Mouse (Mus musculus) forebrain, embryonic 13.5 days (tissue): ENCODE measurements at regions not wholly inside any gene's neighbourhood (a gene's known extent, or its start where the extent isn't known, plus 50 kb on each side); places are given as distances from the start of the nearest gene placed in this dataset.

ENCODE experiments used
- ATAC-seq: fragments of 200-750 bp; cut with Nextera tagmentation; 2 replicates; pipeline ENCODE4 v1.8.0; 2017
- H3K27ac ChIP-seq: fragments of 300-500 bp; sonication (generic); 2 replicates; pipeline ENCODE4 v1.5.1; 2015; ENCODE audit warnings: inconsistent platforms, mild to moderate bottlenecking, moderate library complexity
- H3K27me3 ChIP-seq: fragments of 300-500 bp; sonication (generic); 2 replicates; pipeline ENCODE4 v1.6.1; 2015; ENCODE audit warnings: mild to moderate bottlenecking, inconsistent platforms
- H3K36me3 ChIP-seq: fragments of 300-500 bp; sonication (generic); 2 replicates; pipeline ENCODE4 v1.6.1; 2015; ENCODE audit warnings: mild to moderate bottlenecking, inconsistent platforms; ENCODE audit not compliant: poor library complexity, severe bottlenecking
- H3K4me1 ChIP-seq: fragments of 300-500 bp; sonication (generic); 2 replicates; pipeline ENCODE4 v1.6.1; 2015; ENCODE audit warnings: inconsistent platforms
- H3K4me2 ChIP-seq: fragments of 300-500 bp; sonication (generic); 2 replicates; pipeline ENCODE4 v1.6.1; 2015; ENCODE audit warnings: inconsistent platforms, mild to moderate bottlenecking, moderate library complexity
- H3K4me3 ChIP-seq: fragments of 300-500 bp; sonication (generic); 2 replicates; pipeline ENCODE4 v1.5.1; 2015; ENCODE audit warnings: mild to moderate bottlenecking, inconsistent platforms
- H3K9ac ChIP-seq: fragments of 300-500 bp; sonication (generic); 2 replicates; pipeline ENCODE4 v1.6.1; 2015; ENCODE audit warnings: mild to moderate bottlenecking, inconsistent platforms
- H3K9me3 ChIP-seq: fragments of 300-500 bp; sonication (generic); replicated peaks from 2 replicates; pipeline ENCODE4 v1.6.1; 2016; ENCODE audit warnings: inconsistent platforms
- WGBS: fragments of 180-500 bp; shearing (Covaris S2); methylation state at CpG from one replicate; pipeline ENCODE4 v1.1.7; 2015; 5-methylcytosine and 5-hydroxymethylcytosine counted together

DNA sequence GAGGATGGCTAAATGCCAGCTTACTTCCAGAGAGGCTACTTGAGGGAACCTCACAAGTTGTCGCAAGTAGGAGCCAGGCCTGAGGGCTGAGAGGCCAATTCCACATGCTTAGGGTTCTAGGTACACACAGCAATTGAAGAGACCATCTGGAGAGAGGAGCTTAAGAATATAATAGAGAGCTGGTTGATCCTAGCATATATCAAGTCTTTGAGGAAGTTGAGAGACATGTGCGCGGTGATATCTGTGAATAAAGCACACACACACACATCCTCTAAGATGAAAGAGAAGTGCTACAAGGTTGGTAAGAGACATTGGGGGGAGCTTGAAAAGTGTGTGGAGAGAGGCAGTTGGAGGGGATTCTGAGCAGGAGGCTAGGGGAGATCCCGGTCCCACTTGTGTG lies 189.5 kb downstream of the Zfp462 start:
- H3K27me3 ChIP-seq = no peaks in the 10 kb centered on the region
- H3K9me3 ChIP-seq = no peaks in the 10 kb centered on the region
- H3K36me3 ChIP-seq = no peaks in the 10 kb centered on the region
- no peak overlapping the region for H3K4me2 ChIP-seq
- 93% methylated on average over 4 of the region's 4 CpGs for WGBS
- H3K27ac ChIP-seq = no peak overlapping the region
- no peak for ATAC-seq
- H3K9ac ChIP-seq = no peak overlapping the region
- no peak overlapping the region for H3K4me3 ChIP-seq
- H3K4me1 ChIP-seq = peaks cover 9% of the 10 kb centered on the region

GRCm38 (mm10) chr4:55134791-55135190 lies 189.9 kb downstream of the Zfp462 start:
- no peak for ATAC-seq
- H3K36me3 ChIP-seq = no peaks in the 10 kb centered on the region
- no peaks in the 10 kb centered on the region for H3K27me3 ChIP-seq
- no peak overlapping the region for H3K4me3 ChIP-seq
- no peak overlapping the region for H3K27ac ChIP-seq
- H3K4me2 ChIP-seq = no peak overlapping the region
- no peak overlapping the region for H3K9ac ChIP-seq
- peaks cover 9% of the 10 kb centered on the region for H3K4me1 ChIP-seq
- H3K9me3 ChIP-seq = no peaks in the 10 kb centered on the region
- 56% methylated on average over 4 of the region's 4 CpGs for WGBS

- H3K9ac ChIP-seq = no peak overlapping the region
- H3K4me1 ChIP-seq = peaks cover 9% of the 10 kb centered on the region
- ATAC-seq = no peak
- H3K9me3 ChIP-seq = no peaks in the 10 kb centered on the region
- no peak overlapping the region for H3K27ac ChIP-seq
- WGBS = 7% methylated on average over 9 of the region's 9 CpGs
- no peak overlapping the region for H3K4me3 ChIP-seq
- H3K36me3 ChIP-seq = no peaks in the 10 kb centered on the region
- no peaks in the 10 kb centered on the region for H3K27me3 ChIP-seq
- H3K4me2 ChIP-seq = no peak overlapping the region
These were observed 191.4 kb downstream of the Zfp462 start for GRCm38 (mm10) chr4:55136283-55136682.

GRCm38 (mm10) chr4:55137781-55138394 lies 193.0 kb downstream of the Zfp462 start:
- Histone ChIP-seq H3K4me3 (no peak overlapping the region), H3K36me3 (no peaks in the 10 kb centered on the region), H3K4me2 (no peak overlapping the region), H3K9ac (no peak overlapping the region), H3K27ac (no peak overlapping the region), H3K27me3 (no peaks in the 10 kb centered on the region), H3K9me3 (no peaks in the 10 kb centered on the region), H3K4me1 (peaks cover 9% of the 10 kb centered on the region)
- WGBS = 90% methylated on average over 2 of the region's 2 CpGs
- ATAC-seq = no peak

DNA sequence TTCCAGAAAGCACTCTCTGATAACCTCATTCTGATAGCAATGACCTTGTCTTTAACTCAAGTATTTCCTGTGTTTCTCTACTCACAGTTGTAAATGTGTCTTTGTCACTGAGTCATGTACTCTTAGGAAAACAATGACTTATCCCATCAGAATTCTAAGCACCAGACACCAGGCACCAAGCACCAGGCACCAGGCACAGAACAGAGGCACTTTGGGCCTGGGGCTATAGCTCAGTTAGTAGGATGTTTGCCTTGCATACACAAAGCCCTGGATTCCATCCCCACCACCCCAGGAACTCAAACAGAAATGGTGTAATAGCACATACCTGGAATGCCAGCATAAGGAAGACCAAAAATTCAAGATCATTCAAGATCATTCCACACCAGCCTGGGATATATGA lies 196.5 kb downstream of the Zfp462 start:
- Histone ChIP-seq H3K36me3 (no peaks in the 10 kb centered on the region), H3K27me3 (no peaks in the 10 kb centered on the region), H3K4me1 (peaks cover 13% of the 10 kb centered on the region), H3K4me2 (no peak overlapping the region), H3K9ac (no peak overlapping the region), H3K27ac (no peak overlapping the region), H3K9me3 (no peaks in the 10 kb centered on the region), H3K4me3 (no peak overlapping the region)
- no peak for ATAC-seq

DNA sequence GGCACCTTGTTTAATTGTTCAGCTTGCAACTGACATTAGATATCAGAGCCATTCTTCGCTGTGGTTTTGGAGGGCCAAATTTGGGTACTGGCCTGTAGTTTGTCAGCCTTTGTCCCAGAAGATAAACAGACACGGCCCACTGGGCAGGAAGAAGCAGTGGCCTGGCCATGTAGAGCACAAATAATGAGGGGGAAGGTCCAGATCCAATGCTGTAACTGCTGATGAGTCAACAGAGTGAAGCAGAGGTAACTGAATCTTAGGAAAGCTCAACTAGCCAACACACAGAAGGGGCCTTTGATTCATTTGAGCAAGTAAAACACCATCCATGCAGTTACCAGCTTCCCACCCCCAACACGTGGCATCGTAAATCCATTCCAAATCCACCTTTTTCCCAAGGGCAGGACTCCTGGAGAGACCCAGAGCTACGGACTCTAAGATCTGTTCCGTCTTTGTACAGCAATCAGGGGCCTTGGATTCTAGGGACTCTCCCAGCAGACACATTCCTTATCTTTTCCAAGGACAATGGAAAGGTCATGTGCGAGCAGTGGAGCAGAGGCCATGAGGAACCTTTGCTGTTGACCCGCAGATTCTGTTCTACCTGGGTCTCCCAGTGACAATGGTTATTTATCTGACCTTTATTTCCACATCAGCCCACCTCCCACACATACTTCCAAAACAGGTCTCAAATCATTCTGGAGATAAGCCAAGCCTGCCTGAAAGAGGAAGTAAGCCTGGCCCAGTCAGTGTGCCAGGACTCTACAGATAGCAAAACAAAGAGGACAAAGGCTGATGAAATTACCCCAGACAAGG lies 197.3 kb downstream of the Zfp462 start:
- no peak overlapping the region for H3K4me3 ChIP-seq
- H3K27me3 ChIP-seq = no peaks in the 10 kb centered on the region
- no peak overlapping the region for H3K4me2 ChIP-seq
- H3K9ac ChIP-seq = no peak overlapping the region
- WGBS = 79% methylated on average over 8 of the region's 8 CpGs
- no peak overlapping the region for H3K27ac ChIP-seq
- no peaks in the 10 kb centered on the region for H3K9me3 ChIP-seq
- no peaks in the 10 kb centered on the region for H3K36me3 ChIP-seq
- peaks cover 8% of the 10 kb centered on the region for H3K4me1 ChIP-seq
- no peak for ATAC-seq

DNA sequence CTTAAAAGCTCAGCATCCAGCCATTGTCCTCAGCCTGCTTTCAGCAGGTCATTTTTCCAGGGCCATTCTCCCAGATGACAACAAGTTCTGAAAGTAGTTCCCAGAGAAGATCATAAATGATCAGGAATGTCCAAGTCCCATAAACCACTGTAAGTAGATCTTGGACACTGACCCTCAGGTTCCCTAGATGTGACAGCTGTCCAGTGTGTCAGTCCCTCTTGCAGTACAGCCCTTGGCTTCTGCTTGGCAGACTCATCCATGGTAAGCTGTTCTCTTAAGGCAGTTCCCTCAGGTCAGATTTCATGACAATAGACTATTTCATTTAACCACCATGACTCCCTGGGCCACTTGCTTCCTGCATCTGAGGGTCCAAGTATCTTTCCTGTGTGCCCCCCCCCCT lies 198.6 kb downstream of the Zfp462 start:
- ATAC-seq = no peak
- no peak overlapping the region for H3K9ac ChIP-seq
- H3K27ac ChIP-seq = no peak overlapping the region
- peaks cover 10% of the 10 kb centered on the region for H3K4me1 ChIP-seq
- H3K9me3 ChIP-seq = no peaks in the 10 kb centered on the region
- no peak overlapping the region for H3K4me2 ChIP-seq
- no peaks in the 10 kb centered on the region for H3K36me3 ChIP-seq
- no peaks in the 10 kb centered on the region for H3K27me3 ChIP-seq
- no peak overlapping the region for H3K4me3 ChIP-seq

GRCm38 (mm10) chr4:55144995-55145394 lies 200.1 kb downstream of the Zfp462 start:
- H3K9ac ChIP-seq = no peak overlapping the region
- H3K27me3 ChIP-seq = no peaks in the 10 kb centered on the region
- H3K27ac ChIP-seq = no peak overlapping the region
- H3K9me3 ChIP-seq = no peaks in the 10 kb centered on the region
- no peak overlapping the region for H3K4me2 ChIP-seq
- no peak for ATAC-seq
- WGBS = 49% methylated on average over 1 of the region's 1 CpGs
- H3K4me1 ChIP-seq = peaks cover 16% of the 10 kb centered on the region
- no peak overlapping the region for H3K4me3 ChIP-seq
- no peaks in the 10 kb centered on the region for H3K36me3 ChIP-seq

DNA sequence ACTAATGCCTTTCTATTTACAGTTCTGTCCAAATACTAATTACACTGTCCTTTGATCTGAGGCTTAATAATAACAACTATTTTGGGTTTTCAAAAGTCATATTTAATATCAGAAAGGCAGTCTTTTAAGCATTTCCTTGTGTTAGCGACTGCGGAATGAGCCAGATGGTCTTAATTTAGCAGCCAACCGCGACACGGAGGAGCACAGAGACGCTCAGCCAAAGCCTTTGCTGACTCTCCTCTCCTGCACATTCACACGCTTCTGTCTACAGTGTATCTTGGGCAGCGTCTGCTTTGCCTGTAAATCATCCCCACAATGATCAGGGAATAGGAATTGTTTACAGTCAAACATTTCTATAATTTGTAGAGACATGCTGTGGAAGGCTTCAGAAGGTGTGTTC lies 201.1 kb downstream of the Zfp462 start:
- 66% methylated on average over 8 of the region's 8 CpGs for WGBS
- Histone ChIP-seq H3K27me3 (no peaks in the 10 kb centered on the region), H3K4me1 (peaks cover 16% of the 10 kb centered on the region), H3K9me3 (no peaks in the 10 kb centered on the region), H3K36me3 (no peaks in the 10 kb centered on the region), H3K4me3 (no peak overlapping the region), H3K9ac (no peak overlapping the region), H3K4me2 (no peak overlapping the region), H3K27ac (peak overlapping the region; percentile 14; the same call in 1 of the 2 replicates)
- peak; percentile 66; the same call in 1 of the 2 replicates for ATAC-seq

GRCm38 (mm10) chr4:55148380-55148779 lies 201.5 kb upstream of the Rad23b start:
- WGBS = 60% methylated on average over 1 of the region's 1 CpGs

GRCm38 (mm10) chr4:55154556-55154955 lies 195.3 kb upstream of the Rad23b start:
- ATAC-seq = no peak
- Histone ChIP-seq H3K4me2 (no peak overlapping the region), H3K9ac (no peak overlapping the region), H3K9me3 (no peaks in the 10 kb centered on the region), H3K4me3 (no peak overlapping the region), H3K4me1 (no peaks in the 10 kb centered on the region), H3K36me3 (no peaks in the 10 kb centered on the region), H3K27me3 (no peaks in the 10 kb centered on the region), H3K27ac (no peak overlapping the region)
- WGBS = 89% methylated on average over 3 of the region's 3 CpGs

More at GRCm38 (mm10) chr4:55148380-55148779, 201.5 kb upstream of the Rad23b start:
- Histone ChIP-seq H3K9me3 (no peaks in the 10 kb centered on the region), H3K4me2 (no peak overlapping the region), H3K36me3 (no peaks in the 10 kb centered on the region), H3K9ac (no peak overlapping the region), H3K4me1 (peaks cover 16% of the 10 kb centered on the region), H3K27ac (no peak overlapping the region), H3K27me3 (no peaks in the 10 kb centered on the region), H3K4me3 (no peak overlapping the region)
- ATAC-seq = no peak

GRCm38 (mm10) chr4:55158166-55158739 lies 191.6 kb upstream of the Rad23b start:
- WGBS = 66% methylated on average over 6 of the region's 6 CpGs
- peak; percentile 58; the same call in 1 of the 2 replicates for ATAC-seq
- H3K4me1 ChIP-seq = no peaks in the 10 kb centered on the region

More at GRCm38 (mm10) chr4:55158166-55158739, 191.6 kb upstream of the Rad23b start:
- no peaks in the 10 kb centered on the region for H3K27me3 ChIP-seq
- no peak overlapping the region for H3K4me3 ChIP-seq
- H3K9me3 ChIP-seq = no peaks in the 10 kb centered on the region
- H3K27ac ChIP-seq = no peak overlapping the region
- no peak overlapping the region for H3K9ac ChIP-seq
- H3K36me3 ChIP-seq = no peaks in the 10 kb centered on the region
- no peak overlapping the region for H3K4me2 ChIP-seq
